Mouse (Mus musculus) heart, adult 2 months (tissue): Measurements from ENCODE around the gene Ttc21a.

Experiments
- CTCF ChIP-seq: fragments of 200-600 bp; IDR thresholded peaks from 2 replicates; pipeline ENCODE4 v1.8.1; 2022; ENCODE audit warnings: antibody characterized with exemption, mild to moderate bottlenecking, moderate library complexity
- POLR2A ChIP-seq: fragments of 200-500 bp; IDR thresholded peaks from 2 replicates; pipeline ENCODE4 v1.6.1; 2011; ENCODE audit warnings: mild to moderate bottlenecking, low read depth, low read length, control low read depth; ENCODE audit not compliant: insufficient read depth

DNA sequence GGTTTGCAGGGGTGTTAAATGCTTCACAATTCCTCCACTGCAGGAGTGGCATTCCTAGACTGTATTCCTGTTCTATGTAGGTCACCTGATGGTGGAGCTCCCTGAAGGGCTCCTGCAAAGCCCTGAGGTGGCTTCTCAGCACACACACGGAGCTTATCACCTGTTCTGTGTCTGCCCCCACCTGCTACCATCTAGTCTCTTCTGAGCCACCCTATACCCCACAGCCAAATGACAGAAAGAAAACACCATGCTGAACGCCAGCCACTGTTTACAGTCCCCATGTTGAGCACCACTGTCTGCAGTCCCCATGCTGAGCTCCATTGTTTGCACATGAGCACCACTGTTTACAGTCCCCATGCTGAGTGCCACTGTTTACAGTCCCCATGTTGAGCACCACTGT, 42.3 kb downstream of the Ttc21a start:
- no peak for TF ChIP-seq CTCF
- TF ChIP-seq POLR2A = no peak
